Mouse (Mus musculus) forebrain, postnatal 0 days (tissue): ENCODE measurements at regions not wholly inside any gene's neighbourhood (a gene's known extent, or its start where the extent isn't known, plus 50 kb on each side); places are given as distances from the start of the nearest gene placed in this dataset.

Experiments
- ATAC-seq: fragments of 200-750 bp; cut with Nextera tagmentation; 2 replicates; pipeline ENCODE4 v1.8.0; 2017; ENCODE audit warnings: mild to moderate bottlenecking, moderate library complexity
- DNase-seq: peaks from one replicate; pipeline ENCODE4 v3.0.0-alpha.2; 2015
- H3K27ac ChIP-seq: fragments of 300-500 bp; sonication (generic); 2 replicates; pipeline ENCODE4 v1.5.1; 2014; ENCODE audit warnings: low read depth, mild to moderate bottlenecking, antibody characterized with exemption, low read length, moderate library complexity, mixed read lengths
- H3K27me3 ChIP-seq: fragments of 300-500 bp; sonication (generic); 2 replicates; pipeline ENCODE4 v1.6.1; 2014; ENCODE audit warnings: mild to moderate bottlenecking, low read length, mixed read lengths; ENCODE audit not compliant: insufficient read depth
- H3K36me3 ChIP-seq: fragments of 300-500 bp; sonication (generic); 2 replicates; pipeline ENCODE4 v1.6.1; 2014; ENCODE audit warnings: mild to moderate bottlenecking, moderate library complexity; ENCODE audit not compliant: insufficient read depth
- H3K4me1 ChIP-seq: fragments of 300-500 bp; sonication (generic); 2 replicates; pipeline ENCODE4 v1.6.1; 2014; ENCODE audit warnings: antibody characterized with exemption; ENCODE audit not compliant: insufficient read depth
- H3K4me2 ChIP-seq: fragments of 300-500 bp; sonication (generic); 2 replicates; pipeline ENCODE4 v1.6.1; 2014; ENCODE audit warnings: low read depth, mild to moderate bottlenecking, moderate library complexity
- H3K4me3 ChIP-seq: fragments of 300-500 bp; sonication (generic); 2 replicates; pipeline ENCODE4 v1.5.1; 2014; ENCODE audit warnings: low read depth, low read length, mixed read lengths
- H3K9ac ChIP-seq: fragments of 300-500 bp; sonication (generic); 2 replicates; pipeline ENCODE4 v1.6.1; 2014; ENCODE audit warnings: mild to moderate bottlenecking
- H3K9me3 ChIP-seq: fragments of 300-500 bp; sonication (generic); 2 replicates; pipeline ENCODE4 v1.6.1; 2016; ENCODE audit warnings: low read length
- CTCF ChIP-seq: sonication (generic); IDR thresholded peaks from 2 replicates; pipeline ENCODE4 v1.5.1; 2016; ENCODE audit warnings: antibody characterized with exemption, control low read depth, low read depth
- WGBS: fragments of 180-500 bp; shearing (Covaris S2); extraction: QIAGEN DNeasy Blood & Tissue Kit; methylation state at CpG from one replicate; pipeline ENCODE4 v1.1.7; 2014; 5-methylcytosine and 5-hydroxymethylcytosine counted together

DNA sequence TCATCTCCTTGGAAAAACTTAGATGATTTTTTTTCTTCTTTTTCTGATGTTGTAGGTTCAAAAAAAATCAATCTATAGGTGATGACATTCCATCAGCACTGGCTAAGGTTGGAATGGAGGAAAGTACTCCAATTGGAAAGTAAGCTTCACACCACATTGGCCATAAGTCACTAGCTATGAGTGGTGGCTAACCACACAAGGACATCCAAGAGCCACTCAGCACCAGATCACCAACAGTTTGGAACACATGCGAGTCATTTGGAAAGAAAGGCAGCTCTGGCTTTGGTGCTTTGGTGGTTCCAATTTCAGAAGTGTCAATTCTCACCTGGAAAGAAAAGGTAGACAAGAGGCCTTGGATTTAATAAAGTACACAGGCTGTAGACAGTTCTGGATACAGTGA is 442.5 kb upstream of the Sel1l start:
- no peak overlapping the region for H3K9ac ChIP-seq
- H3K36me3 ChIP-seq, result no peaks in the 10 kb centered on the region
- H3K4me3 ChIP-seq, result no peak overlapping the region
- DNase-seq, result no peak
- H3K9me3 ChIP-seq, result no peaks in the 10 kb centered on the region
- no peak for TF ChIP-seq CTCF
- no peak for ATAC-seq
- H3K27me3 ChIP-seq, result no peaks in the 10 kb centered on the region
- no peaks in the 10 kb centered on the region for H3K4me1 ChIP-seq
- WGBS, result 88% methylated on average over 1 of the region's 1 CpGs
- H3K4me2 ChIP-seq, result no peak overlapping the region
- no peak overlapping the region for H3K27ac ChIP-seq

DNA sequence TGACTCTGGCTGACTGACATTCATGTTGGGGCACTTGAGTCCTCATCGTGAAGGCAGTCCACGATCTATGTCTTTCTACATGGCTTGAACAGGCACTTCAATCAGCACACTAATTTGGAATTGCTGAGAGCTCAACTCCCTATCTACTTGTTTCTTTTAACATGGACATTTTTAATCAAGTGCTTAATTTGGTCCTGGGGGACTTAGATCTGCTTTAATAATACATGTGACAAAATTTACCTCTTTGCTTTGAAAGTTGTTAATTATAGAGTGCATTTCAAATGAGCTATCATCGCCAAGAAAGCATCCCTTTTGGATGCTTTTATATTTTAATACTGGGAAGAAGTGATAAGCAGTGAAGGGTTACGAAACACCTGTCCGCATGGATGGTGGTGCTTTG is 436.6 kb upstream of the Sel1l start:
- H3K27me3 ChIP-seq, result no peaks in the 10 kb centered on the region
- H3K36me3 ChIP-seq, result no peaks in the 10 kb centered on the region
- no peaks in the 10 kb centered on the region for H3K4me1 ChIP-seq
- H3K9me3 ChIP-seq, result no peaks in the 10 kb centered on the region
- ATAC-seq (no peak), DNase-seq (no peak)
- H3K4me2 ChIP-seq, result no peak overlapping the region
- no peak overlapping the region for H3K4me3 ChIP-seq
- H3K27ac ChIP-seq, result no peak overlapping the region
- no peak overlapping the region for H3K9ac ChIP-seq
- WGBS, result 79% methylated on average over 5 of the region's 5 CpGs
- no peak for TF ChIP-seq CTCF

DNA sequence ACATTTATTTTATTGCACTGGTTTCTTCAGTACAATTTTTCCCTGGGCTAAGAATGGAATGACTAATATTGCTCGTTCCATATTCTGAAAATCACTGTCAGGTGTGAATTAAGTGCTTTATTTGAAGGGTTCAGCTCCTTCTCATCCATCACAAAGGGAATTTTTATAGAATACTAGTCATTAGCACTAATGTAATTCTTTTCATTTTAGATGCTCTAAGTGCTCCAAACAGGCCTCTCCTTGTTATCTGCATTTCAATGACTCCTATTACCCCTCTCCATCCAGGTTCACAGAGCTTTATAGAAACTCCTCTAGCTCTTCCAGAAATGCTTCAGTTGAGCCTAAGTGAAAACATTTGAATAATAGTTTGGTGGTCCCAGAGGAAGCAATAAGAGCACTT is 431.5 kb upstream of the Sel1l start:
- 36% methylated on average over 1 of the region's 1 CpGs for WGBS
- no peak overlapping the region for H3K27ac ChIP-seq
- ATAC-seq (peak; percentile 72; the same call in 1 of the 2 replicates), DNase-seq (no peak)
- H3K27me3 ChIP-seq, result no peaks in the 10 kb centered on the region
- no peak overlapping the region for H3K4me3 ChIP-seq
- H3K9ac ChIP-seq, result no peak overlapping the region
- TF ChIP-seq CTCF, result no peak
- no peaks in the 10 kb centered on the region for H3K36me3 ChIP-seq
- H3K4me2 ChIP-seq, result no peak overlapping the region
- no peaks in the 10 kb centered on the region for H3K9me3 ChIP-seq
- H3K4me1 ChIP-seq, result no peaks in the 10 kb centered on the region

DNA sequence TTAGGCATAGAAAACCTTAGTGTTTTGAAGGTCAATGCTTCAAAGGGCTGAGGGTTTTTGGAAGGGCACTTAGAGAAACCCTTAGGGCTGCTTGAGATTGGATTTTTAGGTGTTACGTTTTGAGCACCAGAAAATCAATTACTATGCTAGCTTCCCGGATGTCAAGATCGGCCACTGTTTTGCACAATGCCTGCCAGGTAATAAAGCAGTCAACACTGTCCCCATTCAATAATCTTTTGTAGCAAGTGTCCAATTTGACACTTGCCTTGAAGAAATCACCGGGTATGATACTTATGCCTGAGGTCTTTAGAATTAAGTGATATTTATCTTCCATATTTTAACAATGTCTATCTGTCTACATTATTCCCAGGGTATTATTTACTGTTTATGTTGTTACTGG is 403.0 kb upstream of the Sel1l start:
- no peak for TF ChIP-seq CTCF
- H3K4me1 ChIP-seq, result no peaks in the 10 kb centered on the region
- no peak overlapping the region for H3K27ac ChIP-seq
- DNase-seq, result no peak
- ATAC-seq, result no peak
- H3K36me3 ChIP-seq, result no peaks in the 10 kb centered on the region
- H3K27me3 ChIP-seq, result no peaks in the 10 kb centered on the region
- WGBS, result 53% methylated on average over 4 of the region's 4 CpGs
- no peak overlapping the region for H3K4me2 ChIP-seq
- H3K9ac ChIP-seq, result no peak overlapping the region
- H3K4me3 ChIP-seq, result no peak overlapping the region
- H3K9me3 ChIP-seq, result no peaks in the 10 kb centered on the region

DNA sequence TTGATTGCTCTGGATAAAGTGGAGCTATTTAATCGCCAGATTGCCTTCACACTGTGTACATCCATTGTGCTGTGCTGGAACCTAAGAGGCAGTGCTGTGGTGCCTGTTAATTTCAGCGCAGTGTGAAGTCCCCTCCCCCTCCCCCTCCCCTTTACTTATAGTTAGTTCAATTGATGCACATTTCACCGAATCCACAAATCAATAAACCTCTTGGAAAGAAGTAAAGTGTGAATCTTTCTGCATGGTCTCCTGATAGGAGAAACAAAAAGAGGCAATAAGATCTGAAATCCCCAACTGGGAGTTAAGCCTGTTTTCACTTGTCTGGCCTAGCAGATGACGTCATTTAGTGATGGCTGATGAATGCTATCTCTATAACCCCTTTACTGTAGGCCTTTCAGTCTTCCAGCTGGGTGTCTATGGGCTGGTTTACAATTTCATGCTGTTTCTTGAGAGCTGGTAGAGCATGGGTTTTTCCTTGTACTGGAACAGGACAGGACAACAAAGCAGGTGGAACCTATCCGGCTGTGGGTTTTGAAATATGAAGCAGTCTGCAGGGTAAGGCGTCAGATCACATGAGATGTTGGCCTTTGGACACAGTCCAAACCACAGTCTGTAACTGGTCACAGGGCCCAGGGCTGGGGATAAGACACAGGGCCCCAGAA is 398.0 kb upstream of the Sel1l start:
- ATAC-seq (peak; percentile 82), DNase-seq (peak; percentile 33)
- Histone ChIP-seq H3K27me3 (no peaks in the 10 kb centered on the region), H3K9me3 (no peaks in the 10 kb centered on the region), H3K9ac (no peak overlapping the region), H3K27ac (no peak overlapping the region), H3K4me3 (no peak overlapping the region), H3K4me1 (no peaks in the 10 kb centered on the region), H3K4me2 (no peak overlapping the region), H3K36me3 (no peaks in the 10 kb centered on the region)
- no peak for TF ChIP-seq CTCF
- WGBS, result 12% methylated on average over 6 of the region's 6 CpGs

DNA sequence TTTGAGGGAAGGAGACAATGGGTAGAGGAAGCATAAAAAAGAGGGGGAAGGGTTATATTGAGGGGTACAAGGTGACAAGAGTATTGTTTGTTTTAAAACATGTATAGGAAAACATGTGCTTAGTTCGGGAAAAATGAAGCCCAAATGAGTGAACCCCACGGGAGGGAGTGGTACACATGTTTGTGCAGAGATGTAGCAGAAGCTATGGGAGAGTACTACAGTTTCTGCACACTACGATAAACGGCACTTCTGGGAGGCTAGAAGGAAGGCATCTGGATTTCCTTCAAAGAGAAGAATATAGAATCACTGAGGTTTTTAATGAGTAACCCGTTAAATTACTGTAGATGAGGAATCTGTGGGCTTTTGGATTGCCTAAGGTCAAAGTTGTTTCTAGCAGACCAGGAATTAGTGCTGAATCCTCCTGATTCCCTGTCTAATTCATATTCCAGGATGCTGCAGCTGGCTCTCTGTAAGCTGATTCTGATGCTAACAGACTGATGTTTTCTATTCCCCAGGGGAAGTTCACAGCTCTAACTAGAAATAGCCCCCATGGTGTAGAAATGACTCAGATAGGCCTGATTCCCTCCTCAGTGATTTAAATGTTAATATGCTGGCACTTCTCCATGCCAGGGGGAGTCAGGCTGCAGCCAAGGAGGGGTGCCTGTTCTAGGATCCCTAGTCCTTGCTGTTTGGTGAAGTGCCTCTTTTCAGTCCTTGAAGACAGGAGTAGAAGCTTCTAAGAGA is 391.2 kb upstream of the Sel1l start:
- Histone ChIP-seq H3K36me3 (no peaks in the 10 kb centered on the region), H3K9me3 (no peaks in the 10 kb centered on the region), H3K4me2 (no peak overlapping the region), H3K27me3 (no peaks in the 10 kb centered on the region), H3K4me1 (no peaks in the 10 kb centered on the region), H3K9ac (no peak overlapping the region), H3K4me3 (no peak overlapping the region), H3K27ac (no peak overlapping the region)
- no peak for TF ChIP-seq CTCF
- 69% methylated on average over 5 of the region's 5 CpGs for WGBS
- DNase-seq, result peak; percentile 11
- no peak for ATAC-seq

DNA sequence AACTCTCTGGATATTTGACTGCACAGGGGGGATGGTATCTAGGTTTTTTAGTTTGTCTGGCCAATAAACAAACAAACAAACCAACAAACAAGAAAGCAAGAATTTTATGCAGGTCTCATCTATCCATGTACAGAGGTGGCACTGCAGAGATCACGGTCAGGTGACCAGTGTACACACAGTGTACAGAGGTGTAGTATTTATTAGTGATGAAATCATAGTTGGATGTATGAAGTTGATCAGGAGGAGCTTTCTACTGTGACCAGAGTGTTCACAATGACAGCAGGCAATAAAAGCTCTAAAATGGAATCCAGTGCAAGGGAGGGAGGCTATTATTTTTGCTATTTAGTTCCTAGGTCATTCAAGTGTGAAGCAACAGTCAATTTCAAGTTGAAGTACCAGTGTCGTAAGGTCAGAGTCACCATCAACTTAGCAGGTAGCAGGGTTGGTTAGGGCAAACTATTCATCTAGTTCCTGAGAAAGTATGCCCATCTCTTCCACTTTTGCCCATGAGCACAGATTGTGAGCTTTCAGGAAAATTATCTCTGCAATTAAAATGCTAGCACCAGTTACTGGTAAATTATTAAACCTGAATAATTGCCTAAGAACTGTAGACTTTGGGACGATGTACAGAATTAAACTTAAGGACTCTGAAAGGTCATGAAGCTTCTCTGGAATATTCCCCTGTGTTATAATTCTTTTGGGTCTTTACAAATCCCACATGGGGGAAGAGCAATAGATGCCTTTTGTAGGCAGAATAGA is 384.9 kb upstream of the Sel1l start:
- Histone ChIP-seq H3K4me1 (no peaks in the 10 kb centered on the region), H3K9ac (no peak overlapping the region), H3K36me3 (no peaks in the 10 kb centered on the region), H3K9me3 (no peaks in the 10 kb centered on the region), H3K27me3 (no peaks in the 10 kb centered on the region), H3K4me3 (no peak overlapping the region), H3K4me2 (no peak overlapping the region), H3K27ac (no peak overlapping the region)
- ATAC-seq (no peak), DNase-seq (no peak)
- 82% methylated on average over 3 of the region's 3 CpGs for WGBS
- TF ChIP-seq CTCF, result no peak
